Mouse (Mus musculus): ENCODE results near the gene Shb. TPM values are rescaled to one million over a fixed set of nuclear protein-coding genes. Genes with fewer than 3 reads are reported as not detected.

Gene Shb
- total and polyA plus RNA-seq, 2 experiments from 2014 or later: 8.6 to 32.6 TPM

GRCm38 (mm10) chr4:45513340-45513739 is 18.9 kb downstream of the Shb start:
- Histone ChIP-seq H3K9ac (no peak overlapping the region), H3K36me3 (ENCODE audit: insufficient read depth) (no peaks in the 10 kb centered on the region), H3K4me1 (ENCODE audit: insufficient read depth) (peaks cover 19% of the 10 kb centered on the region), H3K4me2 (ENCODE audit: low read depth) (no peak overlapping the region), H3K9me3 (ENCODE audit: low read length) (no peaks in the 10 kb centered on the region), H3K27me3 (ENCODE audit: insufficient read depth, low read length) (no peaks in the 10 kb centered on the region), H3K4me3 (ENCODE audit: low read depth, low read length) (no peak overlapping the region), H3K27ac (ENCODE audit: low read depth, low read length) (no peak overlapping the region)
- 80% methylated on average over 2 of the region's 2 CpGs for WGBS
- TF ChIP-seq CTCF (IDR thresholded peaks at IDR 0.05; ENCODE audit: low read depth): 0 out of 2 replicates have a peak, but pooled peaks have one; percentile 2
- no peak for DNase-seq
- no peak for ATAC-seq

GRCm38 (mm10) chr4:45510163-45510562 is 22.1 kb downstream of the Shb start:
- Histone ChIP-seq H3K36me3 (ENCODE audit: insufficient read depth) (no peaks in the 10 kb centered on the region), H3K4me1 (ENCODE audit: insufficient read depth) (peaks cover 32% of the 10 kb centered on the region), H3K9me3 (ENCODE audit: low read length) (no peaks in the 10 kb centered on the region), H3K27ac (ENCODE audit: low read depth, low read length) (no peak overlapping the region), H3K27me3 (ENCODE audit: insufficient read depth, low read length) (no peaks in the 10 kb centered on the region), H3K4me3 (ENCODE audit: low read depth, low read length) (no peak overlapping the region), H3K9ac (no peak overlapping the region), H3K4me2 (ENCODE audit: low read depth) (no peak overlapping the region)
- ATAC-seq (no peak), DNase-seq (no peak)
- WGBS: 48% methylated on average over 6 of the region's 6 CpGs
- no peak for TF ChIP-seq CTCF (IDR thresholded peaks at IDR 0.05; ENCODE audit: low read depth)

- H3K9me3 ChIP-seq (ENCODE audit: low read length): no peaks in the 10 kb centered on the region
- no peaks in the 10 kb centered on the region for H3K36me3 ChIP-seq (ENCODE audit: insufficient read depth)
- WGBS: 90% methylated on average over 4 of the region's 4 CpGs
- TF ChIP-seq CTCF (IDR thresholded peaks at IDR 0.05; ENCODE audit: low read depth): no peak
- DNase-seq (no peak), ATAC-seq (no peak)
- no peaks in the 10 kb centered on the region for H3K27me3 ChIP-seq (ENCODE audit: insufficient read depth, low read length)
- peaks cover 27% of the 10 kb centered on the region for H3K4me1 ChIP-seq (ENCODE audit: insufficient read depth)
- H3K4me2 ChIP-seq (ENCODE audit: low read depth): no peak overlapping the region
- H3K27ac ChIP-seq (ENCODE audit: low read depth, low read length): peak overlapping the region; percentile 75
- H3K4me3 ChIP-seq (ENCODE audit: low read depth, low read length): no peak overlapping the region
- no peak overlapping the region for H3K9ac ChIP-seq
Measured at GRCm38 (mm10) chr4:45509416-45509815, 22.9 kb downstream of the Shb start.

- Histone ChIP-seq H3K4me3 (ENCODE audit: low read depth, low read length) (no peak overlapping the region), H3K4me2 (ENCODE audit: low read depth) (no peak overlapping the region), H3K4me1 (ENCODE audit: insufficient read depth) (peaks cover 20% of the 10 kb centered on the region), H3K9me3 (ENCODE audit: low read length) (no peaks in the 10 kb centered on the region), H3K27ac (ENCODE audit: low read depth, low read length) (peak overlapping the region; percentile 75), H3K9ac (no peak overlapping the region; the same call in 1 of the 2 replicates), H3K27me3 (ENCODE audit: insufficient read depth, low read length) (no peaks in the 10 kb centered on the region), H3K36me3 (ENCODE audit: insufficient read depth) (no peaks in the 10 kb centered on the region)
- ATAC-seq (peak; percentile 88), DNase-seq (peak; percentile 68)
- TF ChIP-seq CTCF (IDR thresholded peaks at IDR 0.05; ENCODE audit: low read depth): no peak
- WGBS: 29% methylated on average over 6 of the region's 6 CpGs
Measured at GRCm38 (mm10) chr4:45508469-45508868, 23.8 kb downstream of the Shb start.

GRCm38 (mm10) chr4:45507476-45507875 is 24.8 kb downstream of the Shb start:
- no peak for TF ChIP-seq CTCF (IDR thresholded peaks at IDR 0.05; ENCODE audit: low read depth)
- peaks cover 19% of the 10 kb centered on the region for H3K4me1 ChIP-seq (ENCODE audit: insufficient read depth)
- no peak overlapping the region for H3K4me2 ChIP-seq (ENCODE audit: low read depth)
- H3K9ac ChIP-seq: no peak overlapping the region
- DNase-seq (no peak), ATAC-seq (no peak)
- H3K9me3 ChIP-seq (ENCODE audit: low read length): no peaks in the 10 kb centered on the region
- H3K27ac ChIP-seq (ENCODE audit: low read depth, low read length): no peak overlapping the region
- H3K4me3 ChIP-seq (ENCODE audit: low read depth, low read length): no peak overlapping the region
- H3K27me3 ChIP-seq (ENCODE audit: insufficient read depth, low read length): no peaks in the 10 kb centered on the region
- H3K36me3 ChIP-seq (ENCODE audit: insufficient read depth): no peaks in the 10 kb centered on the region
- WGBS: 81% methylated on average over 1 of the region's 1 CpGs

GRCm38 (mm10) chr4:45507039-45507438 is 25.2 kb downstream of the Shb start:
- no peaks in the 10 kb centered on the region for H3K36me3 ChIP-seq (ENCODE audit: insufficient read depth)
- no peak overlapping the region for H3K9ac ChIP-seq
- H3K4me2 ChIP-seq (ENCODE audit: low read depth): no peak overlapping the region
- no peak for DNase-seq
- no peak for TF ChIP-seq CTCF (IDR thresholded peaks at IDR 0.05; ENCODE audit: low read depth)
- 69% methylated on average over 9 of the region's 9 CpGs for WGBS
- H3K9me3 ChIP-seq (ENCODE audit: low read length): no peaks in the 10 kb centered on the region
- peaks cover 19% of the 10 kb centered on the region for H3K4me1 ChIP-seq (ENCODE audit: insufficient read depth)
- ATAC-seq: no peak
- H3K27me3 ChIP-seq (ENCODE audit: insufficient read depth, low read length): no peaks in the 10 kb centered on the region
- H3K4me3 ChIP-seq (ENCODE audit: low read depth, low read length): no peak overlapping the region
- H3K27ac ChIP-seq (ENCODE audit: low read depth, low read length): no peak overlapping the region

GRCm38 (mm10) chr4:45506613-45507012 is 25.7 kb downstream of the Shb start:
- Histone ChIP-seq H3K4me1 (ENCODE audit: insufficient read depth) (peaks cover 19% of the 10 kb centered on the region), H3K4me3 (ENCODE audit: low read depth, low read length) (no peak overlapping the region)

More at GRCm38 (mm10) chr4:45506613-45507012, 25.7 kb downstream of the Shb start:
- no peaks in the 10 kb centered on the region for H3K27me3 ChIP-seq (ENCODE audit: insufficient read depth, low read length)
- H3K9ac ChIP-seq: no peak overlapping the region
- DNase-seq (no peak), ATAC-seq (no peak)
- H3K9me3 ChIP-seq (ENCODE audit: low read length): no peaks in the 10 kb centered on the region
- no peak for TF ChIP-seq CTCF (IDR thresholded peaks at IDR 0.05; ENCODE audit: low read depth)
- 71% methylated on average over 5 of the region's 5 CpGs for WGBS
- no peak overlapping the region for H3K4me2 ChIP-seq (ENCODE audit: low read depth)
- H3K27ac ChIP-seq (ENCODE audit: low read depth, low read length): no peak overlapping the region
- H3K36me3 ChIP-seq (ENCODE audit: insufficient read depth): no peaks in the 10 kb centered on the region

Measured in forebrain, postnatal 0 days (tissue).